Mouse (Mus musculus): ENCODE measurements at regions not wholly inside any gene's neighbourhood (a gene's known extent, or its start where the extent isn't known, plus 50 kb on each side); places are given as distances from the start of the nearest gene placed in this dataset.

GRCm38 (mm10) chr2:166226331-166226730 is 70.9 kb upstream of the Sulf2 start:
- H3K27me3 ChIP-seq (ENCODE audit: control insufficient read depth, insufficient read depth, low read length), result no peaks in the 10 kb centered on the region
- no peak for ATAC-seq (ENCODE audit: low FRiP score, low TSS enrichment)

GRCm38 (mm10) chr2:166225354-166225753 is 69.9 kb upstream of the Sulf2 start:
- Histone ChIP-seq H3K4me2 (ENCODE audit: low read length) (no peak overlapping the region), H3K4me1 (ENCODE audit: control insufficient read depth, insufficient read depth, low read length) (0 out of 2 replicates have a peak, but pooled peaks cover 4% of the 10 kb centered on the region), H3K9me3 (ENCODE audit: control insufficient read depth, low read length) (no peaks in the 10 kb centered on the region), H3K4me3 (replicated peaks; ENCODE audit: low read depth, low read length) (no peak overlapping the region), H3K27me3 (ENCODE audit: control insufficient read depth, insufficient read depth, low read length) (no peaks in the 10 kb centered on the region), H3K9ac (replicated peaks; ENCODE audit: low read length) (no peak overlapping the region), H3K36me3 (ENCODE audit: control insufficient read depth, insufficient read depth, low read length) (no peaks in the 10 kb centered on the region), H3K27ac (replicated peaks; ENCODE audit: low read depth, low read length) (no peak overlapping the region)
- ATAC-seq (ENCODE audit: low FRiP score, low TSS enrichment) (no peak), DNase-seq (no peak)
- WGBS, result 92% methylated on average over 9 of the region's 9 CpGs

More at GRCm38 (mm10) chr2:166226331-166226730, 70.9 kb upstream of the Sulf2 start:
- H3K4me1 ChIP-seq (ENCODE audit: control insufficient read depth, insufficient read depth, low read length), result 0 out of 2 replicates have a peak, but pooled peaks cover 4% of the 10 kb centered on the region
- H3K36me3 ChIP-seq (ENCODE audit: control insufficient read depth, insufficient read depth, low read length), result no peaks in the 10 kb centered on the region
- no peak for DNase-seq
- 87% methylated on average over 2 of the region's 2 CpGs for WGBS
- no peak overlapping the region for H3K4me2 ChIP-seq (ENCODE audit: low read length)
- no peak overlapping the region for H3K27ac ChIP-seq (replicated peaks; ENCODE audit: low read depth, low read length)
- H3K9me3 ChIP-seq (ENCODE audit: control insufficient read depth, low read length), result no peaks in the 10 kb centered on the region
- no peak overlapping the region for H3K4me3 ChIP-seq (replicated peaks; ENCODE audit: low read depth, low read length)
- no peak overlapping the region for H3K9ac ChIP-seq (replicated peaks; ENCODE audit: low read length)

GRCm38 (mm10) chr2:166218783-166219182 is 63.3 kb upstream of the Sulf2 start:
- H3K27ac ChIP-seq (replicated peaks; ENCODE audit: low read depth, low read length), result no peak overlapping the region
- WGBS, result 64% methylated on average over 9 of the region's 9 CpGs
- no peak overlapping the region for H3K4me2 ChIP-seq (ENCODE audit: low read length)
- H3K4me1 ChIP-seq (ENCODE audit: control insufficient read depth, insufficient read depth, low read length), result peaks cover 23% of the 10 kb centered on the region
- no peaks in the 10 kb centered on the region for H3K9me3 ChIP-seq (ENCODE audit: control insufficient read depth, low read length)
- H3K4me3 ChIP-seq (replicated peaks; ENCODE audit: low read depth, low read length), result no peak overlapping the region
- no peak overlapping the region for H3K9ac ChIP-seq (replicated peaks; ENCODE audit: low read length)
- H3K27me3 ChIP-seq (ENCODE audit: control insufficient read depth, insufficient read depth, low read length), result peaks cover 12% of the 10 kb centered on the region; the same call in 1 of the 2 replicates
- H3K36me3 ChIP-seq (ENCODE audit: control insufficient read depth, insufficient read depth, low read length), result no peaks in the 10 kb centered on the region
- ATAC-seq (ENCODE audit: low FRiP score, low TSS enrichment), result no peak
- DNase-seq, result no peak

- Histone ChIP-seq H3K36me3 (ENCODE audit: control insufficient read depth, insufficient read depth, low read length) (no peaks in the 10 kb centered on the region), H3K27ac (replicated peaks; ENCODE audit: low read depth, low read length) (no peak overlapping the region), H3K9ac (replicated peaks; ENCODE audit: low read length) (no peak overlapping the region), H3K4me2 (ENCODE audit: low read length) (no peak overlapping the region), H3K4me3 (replicated peaks; ENCODE audit: low read depth, low read length) (no peak overlapping the region), H3K27me3 (ENCODE audit: control insufficient read depth, insufficient read depth, low read length) (peaks cover 20% of the 10 kb centered on the region; the same call in 1 of the 2 replicates), H3K9me3 (ENCODE audit: control insufficient read depth, low read length) (no peaks in the 10 kb centered on the region), H3K4me1 (ENCODE audit: control insufficient read depth, insufficient read depth, low read length) (peaks cover 23% of the 10 kb centered on the region)
- WGBS, result 46% methylated on average over 11 of the region's 11 CpGs
- DNase-seq (peak; percentile 35), ATAC-seq (ENCODE audit: low FRiP score, low TSS enrichment) (no peak)
Observed at GRCm38 (mm10) chr2:166216512-166216865, 61.0 kb upstream of the Sulf2 start.

GRCm38 (mm10) chr2:166215610-166216511 is 60.4 kb upstream of the Sulf2 start:
- Histone ChIP-seq H3K36me3 (ENCODE audit: control insufficient read depth, insufficient read depth, low read length) (no peaks in the 10 kb centered on the region), H3K4me3 (replicated peaks; ENCODE audit: low read depth, low read length) (no peak overlapping the region), H3K4me2 (ENCODE audit: low read length) (no peak overlapping the region), H3K4me1 (ENCODE audit: control insufficient read depth, insufficient read depth, low read length) (peaks cover 23% of the 10 kb centered on the region), H3K9me3 (ENCODE audit: control insufficient read depth, low read length) (no peaks in the 10 kb centered on the region), H3K27me3 (ENCODE audit: control insufficient read depth, insufficient read depth, low read length) (peaks cover 20% of the 10 kb centered on the region; the same call in 1 of the 2 replicates), H3K27ac (replicated peaks; ENCODE audit: low read depth, low read length) (no peak overlapping the region), H3K9ac (replicated peaks; ENCODE audit: low read length) (no peak overlapping the region)
- WGBS, result 21% methylated on average over 18 of the region's 18 CpGs
- DNase-seq (peak; percentile 78), ATAC-seq (ENCODE audit: low FRiP score, low TSS enrichment) (peak; percentile 63)

GRCm38 (mm10) chr2:166215191-166215590 is 59.7 kb upstream of the Sulf2 start:
- no peak overlapping the region for H3K4me2 ChIP-seq (ENCODE audit: low read length)
- peaks cover 20% of the 10 kb centered on the region; the same call in 1 of the 2 replicates for H3K27me3 ChIP-seq (ENCODE audit: control insufficient read depth, insufficient read depth, low read length)
- H3K4me1 ChIP-seq (ENCODE audit: control insufficient read depth, insufficient read depth, low read length), result peaks cover 23% of the 10 kb centered on the region
- ATAC-seq (ENCODE audit: low FRiP score, low TSS enrichment), result peak; percentile 11; the same call in 1 of the 2 replicates
- no peak overlapping the region for H3K27ac ChIP-seq (replicated peaks; ENCODE audit: low read depth, low read length)
- no peak overlapping the region for H3K9ac ChIP-seq (replicated peaks; ENCODE audit: low read length)
- no peaks in the 10 kb centered on the region for H3K36me3 ChIP-seq (ENCODE audit: control insufficient read depth, insufficient read depth, low read length)
- 22% methylated on average over 7 of the region's 7 CpGs for WGBS
- no peaks in the 10 kb centered on the region for H3K9me3 ChIP-seq (ENCODE audit: control insufficient read depth, low read length)
- no peak overlapping the region for H3K4me3 ChIP-seq (replicated peaks; ENCODE audit: low read depth, low read length)
- DNase-seq, result no peak

GRCm38 (mm10) chr2:166207145-166207508 is 51.7 kb upstream of the Sulf2 start:
- H3K4me3 ChIP-seq (replicated peaks; ENCODE audit: low read depth, low read length), result no peak overlapping the region
- DNase-seq, result no peak
- no peak overlapping the region for H3K27ac ChIP-seq (replicated peaks; ENCODE audit: low read depth, low read length)
- no peaks in the 10 kb centered on the region for H3K9me3 ChIP-seq (ENCODE audit: control insufficient read depth, low read length)
- 0 out of 2 replicates have a peak, but pooled peaks cover under 1% of the 10 kb centered on the region for H3K27me3 ChIP-seq (ENCODE audit: control insufficient read depth, insufficient read depth, low read length)
- WGBS, result 86% methylated on average over 3 of the region's 3 CpGs
- ATAC-seq (ENCODE audit: low FRiP score, low TSS enrichment), result no peak
- no peak overlapping the region for H3K4me2 ChIP-seq (ENCODE audit: low read length)
- no peak overlapping the region for H3K9ac ChIP-seq (replicated peaks; ENCODE audit: low read length)
- H3K36me3 ChIP-seq (ENCODE audit: control insufficient read depth, insufficient read depth, low read length), result no peaks in the 10 kb centered on the region
- H3K4me1 ChIP-seq (ENCODE audit: control insufficient read depth, insufficient read depth, low read length), result peaks cover 6% of the 10 kb centered on the region; the same call in 1 of the 2 replicates

GRCm38 (mm10) chr2:166206396-166207144 is 51.1 kb upstream of the Sulf2 start:
- no peak for ATAC-seq (ENCODE audit: low FRiP score, low TSS enrichment)
- Histone ChIP-seq H3K4me1 (ENCODE audit: control insufficient read depth, insufficient read depth, low read length) (peaks cover 6% of the 10 kb centered on the region; the same call in 1 of the 2 replicates), H3K4me3 (replicated peaks; ENCODE audit: low read depth, low read length) (no peak overlapping the region), H3K9ac (replicated peaks; ENCODE audit: low read length) (no peak overlapping the region), H3K9me3 (ENCODE audit: control insufficient read depth, low read length) (no peaks in the 10 kb centered on the region), H3K4me2 (ENCODE audit: low read length) (no peak overlapping the region), H3K27ac (replicated peaks; ENCODE audit: low read depth, low read length) (no peak overlapping the region), H3K36me3 (ENCODE audit: control insufficient read depth, insufficient read depth, low read length) (no peaks in the 10 kb centered on the region), H3K27me3 (ENCODE audit: control insufficient read depth, insufficient read depth, low read length) (no peaks in the 10 kb centered on the region)
- WGBS, result 53% methylated on average over 5 of the region's 5 CpGs
- no peak for DNase-seq
